Mouse (Mus musculus): ENCODE results near the gene Ifna7.
"Not testable (repeated sequence)": the region's sequence is repeated elsewhere in the genome, so short reads cannot be mapped to it uniquely, and the experiment has no call there.

- not testable (repeated sequence) for TF ChIP-seq MAFK (IDR thresholded peaks at IDR 0.05; ENCODE audit: insufficient read depth, low read depth, low read length); HCFC1 (IDR thresholded peaks at IDR 0.05; ENCODE audit: borderline replicate concordance, insufficient read depth, low read length); ZNF384 (IDR thresholded peaks at IDR 0.05; ENCODE audit: low read depth, low read length)
These were observed 10.3 kb upstream of the Ifna7 start for GRCm38 (mm10) chr4:88805761-88806160.
